Mouse (Mus musculus): ENCODE measurements around the gene Zfyve28.

Gene Zfyve28

GRCm38 (mm10) chr5:34174550-34175402 lies 113.5 kb downstream of the Zfyve28 start:
- DNase-seq, result no peak

GRCm38 (mm10) chr5:34174021-34174420 lies 114.2 kb downstream of the Zfyve28 start:
- DNase-seq, result no peak

- no peak for DNase-seq
These were observed 117.5 kb downstream of the Zfyve28 start for GRCm38 (mm10) chr5:34170726-34171125.

GRCm38 (mm10) chr5:34169954-34170353 lies 118.3 kb downstream of the Zfyve28 start:
- DNase-seq, result no peak

GRCm38 (mm10) chr5:34168950-34169891 lies 119.0 kb downstream of the Zfyve28 start, which contains the start of the genes Poln and Haus3:
Poln (minus strand) TSS chr5:34169448.
Haus3 (minus strand) TSS chr5:34169527.
- peak; percentile 99 for DNase-seq

- no peak for DNase-seq
These were observed 120.4 kb downstream of the Zfyve28 start for GRCm38 (mm10) chr5:34167857-34168256.

- no peak for DNase-seq
These were observed 122.5 kb downstream of the Zfyve28 start for GRCm38 (mm10) chr5:34165793-34166192.

GRCm38 (mm10) chr5:34148476-34148875 lies 139.8 kb downstream of the Zfyve28 start:
- no peak for DNase-seq

GRCm38 (mm10) chr5:34147554-34147953 lies 140.7 kb downstream of the Zfyve28 start:
- DNase-seq, result no peak
